Mouse (Mus musculus): ENCODE results near the gene Astn2.
A peak's percentile ranks its signal among the peaks of the same experiment; 100 is the strongest.

Gene Astn2

DNA sequence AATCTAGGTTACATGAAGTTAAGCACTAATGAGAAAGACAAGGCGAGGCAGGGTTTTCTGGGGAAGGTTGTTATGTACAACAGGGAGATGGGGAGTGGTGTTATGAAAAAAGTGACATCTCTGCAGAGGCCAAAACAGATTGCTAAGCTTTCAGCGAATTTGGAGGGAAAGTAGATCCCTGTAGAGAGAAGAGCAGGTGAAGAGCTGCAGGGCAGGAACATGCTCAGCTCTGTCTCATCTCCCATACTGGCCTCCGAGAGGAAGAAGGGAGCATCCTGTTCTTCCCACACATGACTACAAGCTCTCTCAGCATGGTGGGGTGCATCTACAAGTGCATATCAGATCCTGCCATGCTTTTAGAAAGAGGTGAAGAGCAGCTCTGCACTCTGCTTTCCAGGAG is 245.7 kb downstream of the Astn2 start:
- DNase-seq, result no peak

DNA sequence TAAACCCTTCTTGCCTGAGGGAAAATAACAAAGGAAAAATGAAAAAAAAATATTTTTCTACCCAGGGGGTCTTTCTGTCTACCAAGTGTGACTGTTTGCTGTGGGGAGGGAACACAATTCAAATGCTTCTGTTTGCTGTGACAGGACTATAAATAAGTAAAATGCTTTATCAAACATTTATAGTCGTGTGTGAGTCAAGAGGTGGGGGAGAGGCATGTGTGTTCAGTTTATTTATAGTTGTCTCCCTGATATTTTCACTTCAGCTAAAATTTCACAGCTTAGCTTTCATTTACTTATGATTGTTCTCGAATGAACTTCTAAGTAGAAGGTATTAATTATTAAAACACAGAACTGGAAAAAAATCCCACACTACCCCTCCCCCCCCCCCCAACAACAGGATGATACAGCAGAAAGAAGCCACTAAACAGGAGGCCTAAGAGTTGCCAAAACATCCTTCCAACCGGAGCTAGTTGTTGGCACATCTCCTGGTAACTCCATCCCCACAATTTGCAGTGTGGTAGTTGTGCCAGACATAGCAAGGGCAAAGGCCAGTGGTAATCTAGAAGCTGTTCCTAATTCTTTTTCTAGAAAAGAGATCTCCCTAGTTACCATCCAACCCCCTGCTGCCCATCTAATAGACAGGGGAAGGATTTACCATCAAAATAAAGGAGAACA is 246.8 kb downstream of the Astn2 start:
- no peak for DNase-seq

DNA sequence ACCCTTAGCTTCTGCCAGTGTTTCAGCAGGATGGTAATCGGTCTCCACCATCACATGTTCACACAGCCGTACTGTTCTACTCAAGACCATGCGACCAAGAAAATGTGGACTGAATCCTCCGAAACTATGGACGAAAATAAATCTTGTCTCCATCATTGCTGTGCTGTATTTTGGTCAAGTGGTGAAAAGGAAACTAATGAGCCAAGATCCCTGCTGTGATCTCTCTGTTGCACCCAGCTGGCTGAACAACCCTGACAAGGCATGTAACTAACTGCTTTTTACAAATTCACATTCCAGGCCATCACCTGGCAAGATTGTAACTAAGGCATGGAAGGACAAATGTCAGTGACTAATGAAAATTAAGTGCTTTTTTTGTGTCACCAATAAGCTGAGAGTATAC is 257.9 kb downstream of the Astn2 start:
- DNase-seq, result no peak

DNA sequence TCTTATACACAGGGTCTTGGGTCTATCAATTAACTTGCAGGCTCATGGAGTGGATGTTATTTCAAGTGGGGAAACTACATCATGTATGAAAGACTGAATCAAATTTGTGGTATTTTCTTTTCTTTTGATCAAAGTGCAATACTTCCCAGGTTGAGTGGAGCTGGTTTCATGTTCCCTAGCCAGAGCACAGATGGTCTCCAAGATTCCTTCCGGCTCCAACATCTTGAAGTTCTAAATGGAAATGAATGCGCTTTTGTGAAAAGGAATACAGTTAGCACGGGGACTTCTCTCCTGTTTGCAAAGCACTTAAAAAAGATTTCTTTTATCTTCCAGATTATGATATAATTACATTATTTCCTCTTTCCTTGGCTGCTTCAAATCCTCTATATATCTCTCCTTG is 278.2 kb downstream of the Astn2 start:
- no peak for DNase-seq

DNA sequence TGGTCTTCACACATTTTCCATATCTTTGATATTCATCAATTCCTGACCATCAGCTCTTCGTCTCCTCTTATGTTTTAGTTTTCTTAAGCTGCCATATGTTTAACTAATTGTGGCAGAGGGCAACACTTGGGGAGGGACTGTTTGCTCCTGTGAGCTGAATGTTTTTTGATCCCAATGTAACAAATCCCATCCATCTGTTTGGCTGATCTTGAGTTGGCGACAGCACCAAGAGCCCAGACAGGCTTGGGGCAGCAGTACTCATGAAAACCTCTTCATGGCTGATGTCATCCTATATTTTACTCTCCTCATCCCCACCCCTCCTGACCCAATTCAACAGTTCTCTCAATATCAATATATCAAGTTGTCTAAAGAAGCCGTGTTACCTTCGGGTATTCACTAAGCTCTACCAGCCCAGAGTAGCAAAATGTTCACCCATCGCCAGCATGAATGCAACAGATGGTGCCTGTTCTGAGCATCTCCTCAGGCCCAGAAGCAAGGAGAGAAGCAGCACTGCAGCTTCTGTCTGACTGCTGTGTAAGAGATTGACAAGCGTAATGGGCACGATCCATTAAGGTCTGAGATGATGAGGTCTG is 281.5 kb downstream of the Astn2 start:
- no peak for DNase-seq

DNA sequence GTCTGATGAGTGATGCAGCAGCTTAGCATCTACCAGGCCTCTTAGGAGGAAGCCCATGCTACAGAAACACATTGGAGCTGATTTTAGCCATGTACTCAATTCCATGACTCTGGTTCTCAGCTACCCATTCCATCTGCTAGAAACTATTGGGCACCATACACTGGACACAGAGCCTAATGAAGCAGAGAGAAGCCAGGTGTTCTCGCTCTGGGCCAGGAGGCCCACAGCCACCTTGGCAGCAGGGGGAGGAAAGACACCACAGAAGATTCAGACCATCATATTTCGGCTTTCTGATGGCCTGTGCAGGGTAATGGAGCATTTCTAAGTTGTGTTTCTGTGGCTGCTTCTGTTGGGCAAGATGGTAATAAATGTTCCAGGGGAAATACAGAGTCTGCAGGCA is 290.2 kb downstream of the Astn2 start:
- no peak for DNase-seq

DNA sequence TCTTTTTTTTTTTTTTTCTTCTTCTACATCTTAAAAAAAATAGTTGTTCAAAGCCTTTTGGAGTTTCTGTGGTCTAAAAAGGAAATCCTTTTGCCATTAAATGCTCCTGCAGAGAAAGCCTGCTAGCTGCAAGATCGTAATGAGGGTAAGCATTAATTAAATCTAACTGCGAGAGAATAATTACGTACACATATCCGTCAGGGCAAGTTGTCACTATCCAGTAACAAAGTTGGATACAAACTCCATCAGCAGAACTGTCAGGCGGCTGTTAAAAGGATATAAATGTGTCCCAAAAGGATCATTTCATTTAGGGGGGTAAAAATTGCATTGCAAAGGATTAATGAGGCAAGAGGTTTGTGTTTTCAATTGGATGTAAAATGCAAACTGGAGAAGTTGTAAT is 302.4 kb downstream of the Astn2 start:
- no peak for DNase-seq

DNA sequence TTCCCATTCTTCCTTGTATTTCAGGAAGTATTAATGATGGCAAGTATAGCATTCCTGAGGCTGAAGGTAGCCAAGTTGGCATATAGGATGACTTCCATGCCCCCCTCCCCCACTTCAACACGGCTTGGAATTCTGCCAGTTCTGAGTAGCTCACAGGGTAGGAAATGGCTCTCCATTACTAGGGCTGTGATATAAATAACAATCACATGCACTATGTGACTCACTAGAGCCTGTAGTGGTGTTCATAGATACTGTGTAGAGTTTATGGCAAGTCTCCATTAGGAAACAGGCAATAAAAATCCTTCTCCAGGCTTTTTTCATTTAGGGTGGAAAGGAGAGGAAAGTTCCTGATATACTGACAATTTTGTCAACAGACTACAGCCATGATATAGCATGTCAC is 306.8 kb downstream of the Astn2 start:
- no peak for DNase-seq

DNA sequence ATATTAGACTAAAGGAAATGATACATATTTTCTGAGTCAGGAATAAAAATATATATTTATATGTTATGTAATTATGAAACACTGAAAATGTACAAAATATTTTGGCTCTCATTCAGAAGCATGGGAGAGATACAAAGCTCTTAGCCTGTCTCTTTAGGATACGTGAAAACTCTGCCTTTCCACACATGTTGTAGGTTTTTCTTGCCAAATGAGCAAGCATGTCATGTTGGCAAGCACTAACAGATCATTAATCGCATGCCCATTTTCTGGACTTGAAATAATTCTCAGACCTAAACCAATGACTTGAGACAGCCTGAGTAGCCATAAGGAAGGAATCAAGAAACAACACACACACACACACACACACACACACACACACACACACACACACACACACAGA is 308.3 kb downstream of the Astn2 start:
- no peak for DNase-seq

DNA sequence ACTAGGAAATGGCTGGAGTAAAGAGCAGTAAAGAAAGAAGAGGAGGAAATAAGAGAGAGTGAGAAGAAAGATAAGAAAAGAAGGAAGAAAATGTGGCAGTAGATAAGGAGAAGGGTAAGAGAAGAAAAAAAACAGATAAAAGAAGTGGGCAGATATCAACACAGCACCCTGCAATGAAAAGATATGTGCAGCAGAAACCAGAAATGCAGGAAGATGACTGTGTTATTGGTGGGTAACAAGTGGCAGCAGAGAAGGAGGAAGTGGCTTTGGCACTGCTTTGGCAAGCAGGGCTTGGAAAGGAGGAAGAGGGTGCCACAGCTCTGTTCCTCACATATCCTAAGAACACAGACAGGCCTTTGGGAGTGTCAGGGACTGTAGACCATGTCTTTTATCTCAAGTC is 347.2 kb downstream of the Astn2 start:
- no peak for DNase-seq

DNA sequence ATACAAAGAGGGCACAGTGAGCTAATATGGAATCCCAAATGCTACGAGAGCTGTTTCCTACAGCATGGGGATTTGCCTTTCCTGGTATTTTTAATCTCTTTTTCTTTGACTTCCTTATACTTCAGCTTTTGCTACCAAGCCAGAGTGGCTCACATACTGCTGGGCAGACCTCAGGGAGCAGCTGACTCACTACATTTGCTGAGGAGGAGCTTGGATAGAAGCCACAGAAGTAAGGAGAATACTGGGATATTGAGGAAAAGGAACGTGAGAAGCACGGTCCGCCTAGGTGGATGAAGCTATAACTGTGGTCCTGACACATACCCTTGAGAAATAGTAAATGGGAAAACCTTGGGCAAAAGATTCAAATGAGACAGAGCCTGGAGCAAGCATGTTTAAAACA is 348.7 kb downstream of the Astn2 start:
- DNase-seq, result no peak

DNA sequence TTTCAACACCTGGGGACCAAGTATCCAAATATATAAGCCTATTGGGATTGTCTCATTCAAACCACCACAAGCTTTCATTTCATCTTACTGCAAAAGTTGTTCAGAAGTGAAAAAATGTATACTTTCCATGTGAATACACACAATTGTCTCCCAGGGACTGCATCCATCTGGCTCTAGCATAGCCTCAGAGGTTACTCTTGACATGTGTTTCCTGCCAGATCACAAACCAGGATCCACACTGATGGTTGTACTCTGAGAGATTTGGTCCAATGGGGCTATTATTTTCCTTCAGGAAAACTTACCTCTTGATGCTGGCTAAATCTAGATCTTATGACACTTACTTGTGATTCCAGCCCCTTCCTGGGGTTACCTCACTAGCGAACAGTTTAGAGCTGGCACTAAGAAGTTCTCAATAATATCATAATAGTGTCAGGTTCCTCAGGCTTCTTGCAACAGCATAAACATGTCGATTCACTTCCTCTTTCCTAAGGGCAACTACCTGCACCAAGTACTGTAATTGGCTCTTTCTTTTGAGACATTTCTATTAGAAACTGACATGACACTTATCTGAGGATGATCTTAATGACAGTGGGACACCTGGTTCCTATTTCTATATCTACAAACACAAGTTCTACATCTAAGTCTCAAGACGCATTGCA is 361.3 kb downstream of the Astn2 start:
- no peak for DNase-seq

DNA sequence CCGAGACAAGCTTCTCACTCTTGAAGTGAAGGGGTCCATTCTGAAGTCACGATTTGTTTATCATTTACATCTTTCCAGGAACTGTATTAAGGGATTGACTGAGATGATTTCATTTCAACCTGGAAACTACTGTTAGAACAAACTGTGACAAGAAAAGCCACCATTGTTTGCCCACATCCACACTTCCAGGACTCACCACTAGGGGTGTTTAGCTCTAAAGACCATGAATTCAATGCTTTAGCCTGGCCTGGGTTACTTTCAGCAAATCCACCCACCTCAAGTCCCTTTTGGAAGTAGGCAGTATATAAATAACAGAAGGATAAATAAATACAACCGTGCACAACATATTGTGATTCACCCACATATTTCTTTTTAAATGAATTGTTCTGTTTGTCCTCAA is 370.6 kb downstream of the Astn2 start:
- peak in 1 of 2 experiments; percentile 3 for DNase-seq

DNA sequence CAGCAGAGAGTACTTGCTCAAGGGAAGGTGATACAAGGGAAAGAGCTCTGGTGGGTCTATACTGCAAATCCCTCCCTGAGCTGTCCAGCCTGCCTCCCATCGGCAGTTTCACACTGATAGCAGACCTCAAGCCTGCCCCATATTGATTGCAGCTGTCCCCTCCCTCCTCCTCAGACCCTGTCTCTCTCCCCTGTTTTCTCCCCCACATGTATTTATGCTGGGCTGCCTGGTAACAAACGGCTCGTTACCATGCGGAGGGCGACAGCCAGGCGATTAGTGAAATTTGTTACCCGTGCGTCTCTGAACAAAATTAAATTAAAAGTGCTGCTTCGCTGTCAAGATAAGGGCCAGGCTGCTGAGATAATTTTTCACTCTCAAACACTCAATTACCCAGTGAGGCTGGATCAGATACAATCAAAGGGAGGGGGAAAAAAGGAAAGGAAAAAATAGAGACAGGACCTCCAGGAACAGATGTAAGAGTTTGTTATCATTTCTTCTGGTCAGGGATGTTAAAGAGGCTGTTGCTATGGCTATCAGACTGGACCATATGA is 373.0 kb downstream of the Astn2 start:
- DNase-seq, result no peak

DNA sequence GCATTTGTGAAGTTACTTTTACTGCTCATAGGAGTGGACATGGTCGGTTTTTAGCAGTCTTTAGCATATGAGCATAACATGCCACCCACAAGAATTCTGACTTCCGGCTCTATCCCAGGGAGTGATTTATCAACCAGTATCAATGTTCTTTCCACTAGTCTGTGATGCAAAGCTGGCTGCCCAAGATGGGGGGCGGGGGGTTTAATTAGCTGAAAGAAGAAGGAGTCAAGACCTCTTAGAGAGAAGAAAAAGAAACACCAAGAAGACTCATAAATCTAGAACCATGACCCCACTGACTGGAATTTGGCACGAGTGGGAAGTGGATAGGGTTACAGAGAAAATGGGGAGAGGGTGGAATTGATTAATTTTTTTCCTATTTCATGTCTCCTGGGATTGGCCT is 374.5 kb downstream of the Astn2 start:
- DNase-seq, result no peak

DNA sequence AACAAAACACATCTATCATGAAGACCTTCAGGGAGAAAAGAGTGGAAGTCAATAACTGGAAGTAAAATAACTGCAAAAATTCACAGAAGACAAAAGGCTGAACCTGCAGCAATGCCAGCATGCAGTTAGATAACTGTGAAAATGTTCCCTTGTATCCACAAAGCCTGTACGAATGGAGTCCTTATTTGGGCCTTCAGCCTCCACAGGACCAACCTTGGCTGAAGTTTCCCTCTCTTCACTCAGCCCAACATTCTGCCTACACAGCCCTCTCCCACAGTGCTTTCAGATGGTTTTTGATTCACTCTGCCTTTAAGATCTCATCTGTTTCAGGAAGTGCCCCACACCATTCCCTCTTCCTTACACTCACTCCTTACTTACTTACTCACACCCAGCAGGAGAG is 376.5 kb downstream of the Astn2 start:
- DNase-seq, result no peak

DNA sequence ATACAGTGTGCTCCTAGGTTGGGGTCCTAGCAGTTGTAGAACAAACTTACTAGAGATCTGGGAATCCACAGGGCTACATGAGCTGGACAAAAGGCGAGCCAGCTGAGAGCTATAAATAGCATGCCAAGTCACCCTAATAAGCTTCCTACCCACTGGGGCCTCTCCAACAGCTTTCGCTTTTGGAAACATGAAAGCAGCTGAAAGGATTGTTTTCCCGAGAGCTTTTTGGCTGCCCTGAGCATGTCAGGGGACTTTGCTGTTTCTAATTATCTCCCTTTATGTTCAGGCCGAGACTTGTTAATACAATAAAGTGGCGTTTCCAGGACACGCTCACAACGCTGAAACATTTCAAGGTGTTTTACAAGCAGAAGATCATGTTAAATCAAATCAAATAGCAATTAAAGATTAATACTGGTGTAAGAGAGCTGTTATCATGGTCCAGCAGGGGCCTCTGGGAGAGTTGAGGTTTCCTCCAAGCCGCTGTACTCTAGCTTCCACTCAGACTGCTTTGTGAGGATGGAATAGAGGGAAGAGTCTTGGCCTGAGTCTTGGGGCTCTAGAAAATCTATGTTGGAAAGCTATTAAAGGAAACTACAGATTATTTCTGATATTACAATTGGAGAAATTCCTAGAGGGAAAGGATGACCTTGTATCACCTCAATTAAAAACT is 378.9 kb downstream of the Astn2 start:
- DNase-seq, result peak in 1 of 2 experiments; percentile 2

DNA sequence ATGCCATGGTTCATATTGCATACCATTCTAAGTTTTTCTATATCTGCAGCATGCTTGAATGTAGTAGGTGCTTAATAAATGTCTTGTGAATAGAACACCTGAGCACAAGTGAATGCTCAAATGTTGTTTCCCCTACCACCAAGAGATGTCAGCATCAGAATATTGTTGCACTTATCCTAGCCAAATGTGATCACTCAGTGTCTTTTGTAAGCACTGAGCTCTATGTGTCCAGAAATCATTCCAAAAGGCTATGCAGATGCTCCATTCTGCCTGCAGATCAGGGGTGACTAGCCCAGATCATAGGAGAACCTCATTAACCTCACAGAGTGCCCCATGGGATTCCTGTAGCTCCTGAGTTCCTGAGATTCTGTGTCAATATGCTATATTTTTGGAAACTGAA is 401.5 kb downstream of the Astn2 start:
- no peak for DNase-seq

DNA sequence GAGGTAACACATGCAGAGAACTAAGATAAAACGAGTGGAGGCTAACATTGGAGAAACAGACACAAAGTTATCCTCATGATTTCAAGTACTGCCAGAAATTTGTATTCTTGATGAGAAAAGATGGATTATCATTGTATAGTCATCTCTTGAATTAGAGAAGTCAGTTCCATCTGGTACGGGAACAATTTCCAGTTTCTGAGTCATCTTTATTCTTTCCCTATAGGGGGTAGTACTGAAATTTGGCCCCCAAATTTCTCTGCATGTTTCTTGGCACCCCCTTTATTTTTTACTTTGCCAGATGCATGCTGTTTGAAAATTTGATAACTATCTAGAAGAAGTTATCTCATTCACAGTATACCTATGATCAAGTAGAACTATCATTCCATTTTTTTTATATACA is 420.8 kb downstream of the Astn2 start:
- no peak for DNase-seq

DNA sequence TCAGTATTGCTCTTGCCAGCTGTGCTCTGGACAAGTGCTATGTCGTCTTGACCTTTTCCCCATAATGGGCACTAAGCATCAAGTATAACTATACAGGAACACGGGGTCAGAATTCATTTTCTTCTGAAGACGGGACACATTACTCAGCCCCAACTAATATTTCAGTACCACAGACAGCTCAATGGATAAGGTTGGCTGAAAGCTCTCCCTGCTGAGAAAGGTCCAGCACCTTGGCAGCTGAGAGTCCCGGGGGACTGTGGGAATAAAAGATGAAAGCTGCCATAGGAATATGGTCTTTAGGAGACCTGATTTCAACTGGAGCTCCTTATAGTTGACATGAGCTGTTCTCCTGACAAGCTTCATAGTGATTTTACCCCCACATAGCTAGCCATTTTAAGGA is 421.5 kb downstream of the Astn2 start:
- peak; percentile 31 to 41 for DNase-seq

DNA sequence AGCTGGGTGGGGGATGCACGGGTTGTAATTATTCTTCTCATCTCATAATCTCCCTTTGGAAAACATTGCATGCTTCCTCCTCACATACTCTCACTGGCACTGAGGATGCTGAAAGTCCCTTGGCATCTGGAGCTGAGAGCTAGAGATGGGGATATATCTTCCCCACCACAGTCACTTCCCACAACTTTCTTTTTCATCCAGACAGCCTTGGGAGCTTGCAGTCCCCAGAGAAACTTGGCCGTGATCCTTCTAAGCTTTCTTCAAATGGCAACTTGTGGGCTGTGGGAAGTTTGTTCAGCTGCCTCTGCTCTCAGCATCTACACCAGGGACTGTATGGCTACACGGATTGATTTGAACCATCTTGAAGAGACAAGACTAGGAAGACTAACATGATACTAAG is 428.2 kb downstream of the Astn2 start:
- DNase-seq, result no peak

DNA sequence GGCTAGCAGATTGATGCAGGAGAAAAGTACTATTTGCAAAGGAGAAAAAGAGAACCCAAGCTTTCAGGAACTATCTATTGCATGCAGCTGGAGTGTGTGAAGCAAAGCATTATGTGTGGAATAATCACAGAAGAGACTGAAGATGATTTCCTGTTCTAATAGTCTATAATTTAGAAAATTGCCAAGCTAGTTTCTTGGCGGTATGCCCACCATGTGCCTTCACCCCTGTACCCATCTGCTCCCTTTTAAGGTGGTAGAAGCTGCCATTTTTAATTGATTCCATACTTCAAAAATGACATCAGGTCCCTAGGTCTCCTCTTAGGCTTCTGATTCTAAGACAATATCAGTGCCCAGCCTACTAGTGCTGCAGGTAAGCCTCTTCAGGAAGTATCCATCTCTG is 432.0 kb downstream of the Astn2 start:
- DNase-seq, result no peak

DNA sequence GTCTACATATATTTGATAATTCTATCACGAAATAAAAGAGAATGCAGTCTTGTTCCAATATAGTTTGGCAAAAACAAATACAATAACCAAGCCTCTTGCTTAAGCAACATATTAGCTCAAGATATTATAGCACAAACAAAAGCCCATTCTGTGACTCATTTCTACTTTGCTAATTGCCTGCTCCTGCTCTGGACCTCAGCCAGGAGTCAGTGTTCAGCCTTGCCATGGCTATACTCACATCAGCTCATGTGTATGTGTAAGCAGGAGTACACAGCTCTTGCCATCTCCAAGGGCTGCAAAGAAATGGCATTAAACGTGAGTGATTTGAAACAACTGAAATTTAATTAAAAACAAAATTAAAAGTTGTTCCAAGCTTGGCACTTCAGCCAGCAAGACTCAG is 435.1 kb downstream of the Astn2 start:
- no peak for DNase-seq

DNA sequence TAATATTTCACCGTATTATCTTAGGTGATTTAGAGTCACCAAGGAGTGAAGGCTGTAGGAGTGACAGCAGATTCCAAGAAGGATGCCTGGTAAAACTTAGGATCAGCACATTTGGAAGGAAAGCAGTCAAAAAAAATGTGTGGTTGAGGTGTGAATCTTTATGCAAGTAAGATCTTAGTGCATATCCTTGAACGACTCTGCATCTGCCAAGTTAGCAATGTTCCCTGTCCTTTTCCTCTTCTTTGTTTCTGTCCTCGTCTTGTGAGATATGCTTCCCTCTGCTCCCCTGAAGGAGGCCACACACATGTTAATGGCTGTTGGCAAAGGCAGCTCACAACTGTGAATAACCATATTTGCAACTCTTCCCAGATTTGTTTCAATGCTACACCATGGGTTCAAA is 439.8 kb downstream of the Astn2 start:
- DNase-seq, result no peak
